Mouse (Mus musculus) stomach, embryonic 14.5 days (tissue): ENCODE measurements at regions not wholly inside any gene's neighbourhood (a gene's known extent, or its start where the extent isn't known, plus 50 kb on each side); places are given as distances from the start of the nearest gene placed in this dataset.

Source experiments
- ATAC-seq: fragments of 200-750 bp; cut with Nextera tagmentation; 2 replicates; pipeline ENCODE4 v1.8.0; 2017; ENCODE audit warnings: low read depth, moderate TSS enrichment; ENCODE audit not compliant: insufficient number of reproducible peaks, insufficient read depth, low FRiP score
- H3K27ac ChIP-seq: fragments of 300-500 bp; sonication (generic); 2 replicates; pipeline ENCODE4 v1.5.1; 2014; ENCODE audit warnings: mild to moderate bottlenecking, low read length, moderate library complexity, mixed read lengths
- H3K27me3 ChIP-seq: fragments of 300-500 bp; sonication (generic); 2 replicates; pipeline ENCODE4 v1.6.1; 2014; ENCODE audit warnings: low read length, control low read depth, mixed read lengths; ENCODE audit not compliant: control insufficient read depth, insufficient read depth
- H3K36me3 ChIP-seq: fragments of 300-500 bp; sonication (generic); 2 replicates; pipeline ENCODE4 v1.6.1; 2014; ENCODE audit warnings: mild to moderate bottlenecking, control low read depth, low read length, moderate library complexity, mixed read lengths; ENCODE audit not compliant: control insufficient read depth, insufficient read depth
- H3K4me1 ChIP-seq: fragments of 300-500 bp; sonication (generic); 2 replicates; pipeline ENCODE4 v1.6.1; 2014; ENCODE audit warnings: low read length, control low read depth, mixed read lengths; ENCODE audit not compliant: control insufficient read depth, insufficient read depth
- H3K4me2 ChIP-seq: fragments of 300-500 bp; sonication (generic); replicated peaks from 2 replicates; pipeline ENCODE4 v1.6.1; 2014; ENCODE audit warnings: low read depth, low read length, control low read depth
- H3K4me3 ChIP-seq: fragments of 300-500 bp; sonication (generic); 2 replicates; pipeline ENCODE4 v1.5.1; 2014; ENCODE audit warnings: low read depth, low read length, control low read depth
- H3K9ac ChIP-seq: fragments of 300-500 bp; sonication (generic); replicated peaks from 2 replicates; pipeline ENCODE4 v1.6.1; 2014; ENCODE audit warnings: low read depth, mild to moderate bottlenecking, control low read depth, low read length, moderate library complexity, mixed read lengths
- H3K9me3 ChIP-seq: fragments of 300-500 bp; sonication (generic); 2 replicates; pipeline ENCODE4 v1.6.1; 2016; ENCODE audit warnings: low read depth, low read length, control low read depth; ENCODE audit not compliant: control insufficient read depth
- WGBS: fragments of 180-500 bp; shearing (Covaris S2); extraction: QIAGEN DNeasy Blood & Tissue Kit; methylation state at CpG from one replicate; pipeline ENCODE4 v1.1.7; 2014; 5-methylcytosine and 5-hydroxymethylcytosine counted together

DNA sequence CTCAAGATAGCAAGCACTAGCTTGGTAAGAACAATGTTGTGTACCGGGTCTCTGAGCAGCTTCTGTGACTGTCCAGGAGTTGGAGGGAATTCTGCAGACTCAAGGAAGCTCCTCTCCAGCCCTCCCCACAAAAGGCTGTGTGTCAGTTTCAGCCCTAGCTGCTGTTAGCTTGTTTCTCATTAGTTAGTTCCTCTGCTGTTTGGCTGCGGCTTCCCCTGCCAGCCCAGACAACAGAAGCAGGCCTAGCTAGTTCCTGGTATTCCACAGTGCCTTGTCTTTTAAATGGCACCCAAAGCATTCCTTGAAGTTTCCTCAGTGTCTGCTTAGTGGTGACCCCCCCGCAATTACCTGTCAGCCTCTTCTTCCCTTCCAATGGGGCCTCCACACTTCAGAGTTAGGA lies 154.2 kb downstream of the Cetn3 start:
- WGBS = 80% methylated on average over 3 of the region's 3 CpGs
- Histone ChIP-seq H3K36me3 (no peaks in the 10 kb centered on the region), H3K4me2 (no peak overlapping the region), H3K9ac (no peak overlapping the region), H3K27me3 (no peaks in the 10 kb centered on the region), H3K9me3 (no peaks in the 10 kb centered on the region), H3K27ac (no peak overlapping the region), H3K4me1 (no peaks in the 10 kb centered on the region), H3K4me3 (no peak overlapping the region)
- ATAC-seq = no peak

DNA sequence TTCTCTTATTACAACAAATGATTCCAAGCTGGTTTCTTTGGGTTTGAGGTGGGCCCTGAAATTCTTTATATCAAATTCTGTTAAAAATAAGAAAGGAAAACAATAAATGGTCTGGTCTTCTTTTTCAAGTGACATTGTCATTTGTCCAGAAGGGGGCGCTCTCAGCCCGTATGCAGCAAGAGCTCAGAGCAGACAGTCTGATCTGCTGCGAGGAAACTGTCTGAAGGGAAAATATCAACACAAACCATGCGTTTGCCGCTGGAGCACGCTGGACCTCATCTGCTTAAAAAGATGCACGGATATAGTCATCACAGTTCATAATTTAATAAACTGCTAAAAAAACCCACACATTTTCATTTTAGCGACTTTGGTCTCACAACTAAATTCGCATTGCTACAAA lies 161.2 kb downstream of the Cetn3 start:
- Histone ChIP-seq H3K27me3 (no peaks in the 10 kb centered on the region), H3K9ac (no peak overlapping the region), H3K4me2 (peak overlapping the region; percentile 51), H3K9me3 (no peaks in the 10 kb centered on the region), H3K4me3 (0 out of 2 replicates have a peak overlapping the region, but pooled peaks have one; percentile 7), H3K4me1 (0 out of 2 replicates have a peak, but pooled peaks cover 3% of the 10 kb centered on the region), H3K27ac (no peak overlapping the region), H3K36me3 (no peaks in the 10 kb centered on the region)
- no peak; the same call in 1 of the 2 replicates for ATAC-seq
- 13% methylated on average over 9 of the region's 9 CpGs for WGBS

DNA sequence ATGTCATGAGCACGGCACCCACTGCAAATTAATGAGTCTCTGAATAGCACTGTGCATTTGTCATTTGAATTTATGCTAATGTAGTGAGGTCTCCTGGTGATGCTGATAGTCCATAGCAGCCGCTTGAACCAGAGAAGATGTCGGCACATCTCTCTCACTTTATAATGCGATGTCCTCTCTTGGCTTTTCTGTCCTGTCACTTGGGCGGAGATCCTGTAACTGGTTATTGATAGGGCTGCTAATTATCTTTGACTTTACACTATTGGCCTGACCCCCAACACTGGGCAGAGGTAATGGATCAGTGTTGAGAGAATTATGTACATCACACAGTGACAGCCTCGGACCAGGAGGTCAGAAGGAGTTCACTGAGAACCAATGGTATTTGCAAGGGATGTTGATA lies 161.6 kb downstream of the Cetn3 start:
- no peak for ATAC-seq
- H3K9me3 ChIP-seq = no peaks in the 10 kb centered on the region
- whole genome bisulfite sequencing = 28% methylated on average over 6 of the region's 6 CpGs
- no peaks in the 10 kb centered on the region for H3K27me3 ChIP-seq
- peak overlapping the region; percentile 51 for H3K4me2 ChIP-seq
- H3K4me3 ChIP-seq = 0 out of 2 replicates have a peak overlapping the region, but pooled peaks have one; percentile 7
- no peak overlapping the region for H3K27ac ChIP-seq
- H3K4me1 ChIP-seq = 0 out of 2 replicates have a peak, but pooled peaks cover 3% of the 10 kb centered on the region
- no peak overlapping the region for H3K9ac ChIP-seq
- no peaks in the 10 kb centered on the region for H3K36me3 ChIP-seq

DNA sequence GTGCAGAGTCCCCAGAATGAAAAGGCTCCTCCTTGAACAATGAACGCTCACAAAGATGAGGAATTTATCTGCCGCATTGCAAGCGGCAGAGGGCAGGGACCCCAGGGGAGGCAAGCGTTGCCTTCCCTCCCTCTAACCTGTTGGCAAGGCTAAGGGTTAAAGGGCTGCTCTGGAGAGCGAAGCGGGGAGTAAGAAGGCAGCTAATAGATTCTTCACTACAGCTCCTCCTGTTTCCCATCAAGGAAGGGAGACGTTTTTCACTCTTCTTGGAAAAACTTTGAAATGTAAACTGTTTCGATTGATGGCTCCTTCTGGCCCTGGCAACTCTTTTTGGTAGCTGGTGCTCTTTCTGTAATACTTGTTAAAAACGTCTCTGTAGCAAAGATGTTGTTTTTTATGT lies 162.9 kb downstream of the Cetn3 start:
- peak overlapping the region; percentile 17; the same call in 1 of the 2 replicates for H3K4me3 ChIP-seq
- no peak overlapping the region for H3K27ac ChIP-seq
- 5% methylated on average over 9 of the region's 9 CpGs for WGBS
- no peaks in the 10 kb centered on the region for H3K9me3 ChIP-seq
- no peaks in the 10 kb centered on the region for H3K36me3 ChIP-seq
- H3K4me1 ChIP-seq = 0 out of 2 replicates have a peak, but pooled peaks cover 3% of the 10 kb centered on the region
- no peaks in the 10 kb centered on the region for H3K27me3 ChIP-seq
- H3K9ac ChIP-seq = no peak overlapping the region
- peak overlapping the region; percentile 42 for H3K4me2 ChIP-seq
- no peak for ATAC-seq

DNA sequence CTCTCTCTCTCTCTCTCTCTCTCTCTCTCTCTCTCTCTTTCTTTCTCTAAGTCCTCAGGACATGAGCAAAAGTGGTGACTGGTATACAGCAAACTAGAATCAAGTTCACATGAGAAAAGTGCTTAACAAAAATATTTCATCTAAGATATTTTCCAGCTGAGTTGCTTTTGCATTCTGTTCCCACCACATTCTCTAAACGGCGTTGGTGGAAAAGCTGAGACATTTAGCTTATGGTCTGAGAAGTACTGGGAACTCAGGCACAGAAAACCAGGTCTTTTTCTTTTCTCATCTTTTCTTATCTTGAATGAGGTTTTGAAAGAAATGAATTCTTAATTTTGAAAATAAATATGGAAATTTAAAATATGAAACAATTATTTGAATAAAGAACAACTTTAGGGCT lies 182.6 kb downstream of the Cetn3 start:
- Histone ChIP-seq H3K36me3 (no peaks in the 10 kb centered on the region), H3K4me1 (no peaks in the 10 kb centered on the region), H3K9ac (no peak overlapping the region), H3K27ac (no peak overlapping the region), H3K4me2 (no peak overlapping the region), H3K9me3 (no peaks in the 10 kb centered on the region), H3K27me3 (no peaks in the 10 kb centered on the region), H3K4me3 (no peak overlapping the region)
- ATAC-seq = no peak
- WGBS = 82% methylated on average over 2 of the region's 2 CpGs

DNA sequence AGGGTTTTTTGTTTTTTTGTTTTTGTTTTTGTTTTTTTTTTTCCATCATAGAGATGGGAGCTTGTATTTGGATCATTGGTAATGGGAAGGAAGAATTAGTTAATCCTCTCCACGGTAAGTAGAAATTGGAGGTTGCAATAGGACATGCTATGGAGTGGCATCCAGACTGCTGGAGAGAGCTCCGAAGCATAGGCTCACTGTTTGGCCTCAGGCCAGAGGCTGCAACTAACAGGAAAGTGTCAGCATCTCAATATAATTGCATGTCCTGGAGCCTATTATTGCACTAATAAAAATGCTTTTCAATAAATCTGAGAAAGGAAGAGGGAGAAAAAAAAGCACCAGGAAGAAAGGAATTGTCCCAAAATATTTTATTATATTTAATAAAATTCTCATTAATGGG lies 193.0 kb downstream of the Cetn3 start:
- no peaks in the 10 kb centered on the region for H3K36me3 ChIP-seq
- WGBS = 60% methylated on average over 2 of the region's 2 CpGs
- H3K4me2 ChIP-seq = no peak overlapping the region
- no peak overlapping the region for H3K27ac ChIP-seq
- ATAC-seq = no peak
- no peaks in the 10 kb centered on the region for H3K4me1 ChIP-seq
- no peak overlapping the region for H3K9ac ChIP-seq
- H3K9me3 ChIP-seq = no peaks in the 10 kb centered on the region
- H3K27me3 ChIP-seq = no peaks in the 10 kb centered on the region
- H3K4me3 ChIP-seq = no peak overlapping the region

DNA sequence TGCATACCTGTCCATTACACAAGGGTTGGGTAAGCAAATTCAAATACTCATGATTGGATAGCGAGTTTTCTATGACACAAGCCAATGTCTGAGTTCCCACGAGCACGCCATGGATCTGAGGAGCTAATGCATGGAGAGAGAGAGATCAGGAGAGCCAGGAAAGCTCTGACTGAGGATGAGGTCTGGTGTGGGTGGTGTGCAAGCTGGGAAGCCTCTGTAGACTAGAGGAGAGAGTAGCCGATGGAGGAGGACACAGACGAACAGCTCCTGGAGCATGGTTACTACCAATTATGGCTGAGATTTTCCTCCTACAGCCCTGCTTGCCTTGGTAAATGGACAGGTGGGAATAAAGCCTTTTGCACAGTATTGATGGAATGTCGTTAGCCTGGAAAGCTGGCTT lies 195.1 kb downstream of the Cetn3 start:
- WGBS = 74% methylated on average over 6 of the region's 6 CpGs
- no peak overlapping the region for H3K27ac ChIP-seq
- H3K9me3 ChIP-seq = no peaks in the 10 kb centered on the region
- ATAC-seq = no peak
- no peak overlapping the region for H3K4me2 ChIP-seq
- no peak overlapping the region for H3K4me3 ChIP-seq
- no peaks in the 10 kb centered on the region for H3K36me3 ChIP-seq
- no peaks in the 10 kb centered on the region for H3K4me1 ChIP-seq
- no peaks in the 10 kb centered on the region for H3K27me3 ChIP-seq
- H3K9ac ChIP-seq = no peak overlapping the region

DNA sequence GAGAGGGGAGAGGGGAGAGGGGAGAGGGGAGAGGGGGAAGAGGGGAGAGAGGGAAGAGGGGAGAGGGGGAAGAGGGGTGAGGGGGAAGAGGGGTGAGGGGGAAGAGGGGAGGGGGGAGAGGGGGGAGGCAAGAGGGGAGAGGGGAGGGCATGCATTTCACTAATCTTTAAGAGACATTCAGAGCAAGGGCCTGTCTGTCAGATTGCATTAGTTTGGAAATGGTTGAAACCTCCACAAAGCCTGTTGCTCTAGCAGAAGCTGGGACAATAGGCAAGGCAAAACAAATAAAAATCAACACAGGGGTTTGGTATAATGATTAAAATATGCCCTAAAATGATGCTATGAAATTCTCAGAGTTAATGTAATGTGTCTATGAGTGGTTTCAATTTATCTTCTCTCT lies 196.4 kb downstream of the Cetn3 start:
- Histone ChIP-seq H3K36me3 (no peaks in the 10 kb centered on the region), H3K4me2 (no peak overlapping the region), H3K4me3 (no peak overlapping the region), H3K27me3 (no peaks in the 10 kb centered on the region), H3K9me3 (no peaks in the 10 kb centered on the region), H3K27ac (no peak overlapping the region), H3K9ac (no peak overlapping the region), H3K4me1 (no peaks in the 10 kb centered on the region)
- ATAC-seq = no peak

DNA sequence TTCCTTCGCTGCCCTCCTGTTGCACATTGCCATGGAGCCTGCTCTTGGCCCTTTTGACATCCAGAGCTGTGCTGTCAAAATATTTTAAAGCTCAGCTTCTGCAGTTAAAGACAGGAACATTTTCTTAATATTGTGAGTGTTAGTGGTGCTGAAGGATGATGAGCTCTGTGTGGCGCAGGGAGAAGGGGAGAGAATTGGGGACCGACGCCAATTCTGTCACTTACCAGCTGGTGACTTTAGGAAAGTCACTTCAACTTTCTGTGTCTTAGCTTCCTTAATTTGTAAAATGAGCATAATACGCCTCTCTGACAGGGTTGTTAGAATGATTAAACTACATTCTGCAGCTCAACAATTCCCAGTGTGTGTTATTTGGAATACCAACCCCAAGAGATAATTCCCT lies 197.2 kb downstream of the Cetn3 start:
- Histone ChIP-seq H3K4me1 (no peaks in the 10 kb centered on the region), H3K36me3 (no peaks in the 10 kb centered on the region), H3K27ac (no peak overlapping the region), H3K27me3 (no peaks in the 10 kb centered on the region), H3K9me3 (no peaks in the 10 kb centered on the region), H3K4me3 (no peak overlapping the region), H3K9ac (no peak overlapping the region), H3K4me2 (no peak overlapping the region)
- no peak for ATAC-seq
- 75% methylated on average over 5 of the region's 5 CpGs for WGBS
